Mouse (Mus musculus): ENCODE measurements around the gene Gm3488. TPM values are rescaled to one million over a fixed set of nuclear protein-coding genes. Genes with fewer than 3 reads are reported as not detected.
"Not testable (repeated sequence)": the region's sequence is repeated elsewhere in the genome, so short reads cannot be mapped to it uniquely, and the experiment has no call there.

Gm3488 gene
- total RNA-seq (2015), result 0.69 TPM in 1 of 2 replicates, not detected in the other
- total RNA-seq (2017), result not detected in 2 replicates

DNA sequence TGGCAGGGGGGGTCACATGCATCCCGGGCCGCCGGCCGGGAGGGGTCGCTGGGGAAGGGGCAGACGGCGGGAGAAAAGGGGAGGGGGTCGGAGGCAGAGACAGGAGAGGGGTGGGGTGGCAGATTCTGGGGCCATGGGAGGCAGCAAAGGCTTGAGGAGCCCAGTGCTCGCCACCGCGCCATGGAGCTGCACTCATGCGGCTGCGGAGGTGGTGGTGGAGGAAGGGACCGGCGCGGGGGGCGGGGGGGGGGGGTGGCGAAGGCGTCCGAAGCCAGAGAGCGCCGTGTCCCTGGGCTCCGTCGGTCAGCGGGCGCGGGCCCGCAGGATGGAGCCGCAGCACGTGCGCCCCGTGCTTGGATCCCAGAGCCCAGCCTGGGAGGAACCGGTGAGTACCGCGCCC is at the start of gene Gm3488:
Gm3488 (plus strand) TSS at position 301 of the 400 bp plus-strand sequence.
- ATAC-seq (replicated peaks; ENCODE audit: poor library complexity), result not testable (repeated sequence)

GRCm38 (mm10) chr14:5455367-5455766 is 46.1 kb upstream of the Gm3488 start, which contains the start of gene Gm3194:
Gm3194 (minus strand) TSS chr14:5455467.
- not testable (repeated sequence) for ATAC-seq (replicated peaks; ENCODE audit: poor library complexity)

GRCm38 (mm10) chr14:5460469-5460868 is 41.0 kb upstream of the Gm3488 start:
- ATAC-seq (replicated peaks; ENCODE audit: poor library complexity), result not testable (repeated sequence)

- ATAC-seq (replicated peaks; ENCODE audit: poor library complexity), result not testable (repeated sequence)
These were observed 23.7 kb upstream of the Gm3488 start, which contains the start of gene Gm8246 for GRCm38 (mm10) chr14:5477730-5478129. Gm8246 (minus strand) TSS chr14:5477830.

DNA sequence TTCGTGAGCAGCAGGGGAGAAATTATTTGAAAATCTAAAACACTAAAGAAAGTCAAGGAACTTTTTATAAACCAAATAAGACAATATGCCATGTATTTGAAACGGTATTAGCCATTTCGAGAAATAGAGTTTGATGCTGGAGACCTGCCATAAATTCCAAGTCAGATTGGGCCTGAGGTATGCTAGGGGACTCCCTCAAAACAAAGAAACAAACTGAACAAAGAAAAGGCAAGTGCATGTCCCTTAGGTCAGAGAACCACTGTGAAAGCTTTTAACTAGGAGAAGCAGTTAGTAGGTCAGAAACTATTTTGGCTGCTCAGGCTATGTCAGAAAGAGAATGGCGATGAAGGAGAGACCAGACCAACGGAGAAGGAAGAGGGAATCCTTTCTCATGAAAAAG is 17.6 kb upstream of the Gm3488 start, which contains the start of gene Gm3187:
Gm3187 (plus strand) TSS at position 301 of the 400 bp plus-strand sequence.
- ATAC-seq (replicated peaks; ENCODE audit: poor library complexity), result not testable (repeated sequence)

GRCm38 (mm10) chr14:5538196-5538595 is 36.7 kb downstream of the Gm3488 start, which contains the start of gene Gm3532:
Gm3532 (plus strand) TSS chr14:5538496.
- ATAC-seq (replicated peaks; ENCODE audit: poor library complexity), result not testable (repeated sequence)

Other genes starting within 250 kb of the Gm3488 start
- not detected in 2 replicates for gene Gm3526, start 241.1 kb upstream of the Gm3488 start, total RNA-seq (2015)
- not detected in 2 replicates for gene Gm3526, start 241.1 kb upstream of the Gm3488 start, total RNA-seq (2017)
- gene Gm3542, start 166.7 kb upstream of the Gm3488 start, total RNA-seq (2015), result not detected in 2 replicates
- gene Gm3542, start 166.7 kb upstream of the Gm3488 start, total RNA-seq (2017), result not detected in 2 replicates
- not detected in 2 replicates for gene Gm3500, start 112.6 kb upstream of the Gm3488 start, total RNA-seq (2015)
- gene Gm3500, start 112.6 kb upstream of the Gm3488 start, total RNA-seq (2017), result not detected in 2 replicates
- 0.76 and 1.4 TPM in 2 replicates for gene Gm3194, start 46.2 kb upstream of the Gm3488 start, total RNA-seq (2015)
- gene Gm3194, start 46.2 kb upstream of the Gm3488 start, total RNA-seq (2017), result 0.91 and 1.00 TPM in 2 replicates
- not detected in 2 replicates for gene Gm8246, start 23.8 kb upstream of the Gm3488 start, total RNA-seq (2015)
- not detected in 2 replicates for gene Gm8246, start 23.8 kb upstream of the Gm3488 start, total RNA-seq (2017)
- not detected in 2 replicates for gene Gm3187, start 17.5 kb upstream of the Gm3488 start, total RNA-seq (2015)
- gene Gm3187, start 17.5 kb upstream of the Gm3488 start, total RNA-seq (2017), result not detected in 2 replicates
- not detected in 2 replicates for gene Gm3532, start 36.8 kb downstream of the Gm3488 start, total RNA-seq (2015)
- not detected in 2 replicates for gene Gm3532, start 36.8 kb downstream of the Gm3488 start, total RNA-seq (2017)
- not detected in 2 replicates for gene Gm8265, start 131.4 kb downstream of the Gm3488 start, total RNA-seq (2015)
- not detected in 2 replicates for gene Gm8265, start 131.4 kb downstream of the Gm3488 start, total RNA-seq (2017)
- gene Gm9603, start 185.8 kb downstream of the Gm3488 start, total RNA-seq (2015), result not detected in 2 replicates
- not detected in 2 replicates for gene Gm9603, start 185.8 kb downstream of the Gm3488 start, total RNA-seq (2017)
- not detected in 2 replicates for gene Gm3373, start 239.9 kb downstream of the Gm3488 start, total RNA-seq (2015)
- not detected in 2 replicates for gene Gm3373, start 239.9 kb downstream of the Gm3488 start, total RNA-seq (2017)